Mouse (Mus musculus) urinary bladder, adult 18-20 months (tissue): Measurements from ENCODE around the gene Atp1a2.
A peak's percentile ranks its signal among the peaks of the same experiment; 100 is the strongest.

Experiments used
- DNase-seq, 2 experiments: peaks; one replicate each; pipeline ENCODE4 v3.0.0; 2022; ENCODE audit warnings: low spot score in 2 of 2, mixed read lengths in 2 of 2

The Atp1a2 gene

GRCm38 (mm10) chr1:172324725-172325124, 26.9 kb upstream of the Atp1a2 start:
- DNase-seq: peak; percentile 53 to 58

- DNase-seq: no peak
Observed at GRCm38 (mm10) chr1:172323801-172324359, 26.0 kb upstream of the Atp1a2 start.

- DNase-seq: no peak
Observed at GRCm38 (mm10) chr1:172323298-172323697, 25.4 kb upstream of the Atp1a2 start.

- no peak for DNase-seq
Observed at GRCm38 (mm10) chr1:172322725-172323124, 24.9 kb upstream of the Atp1a2 start.

GRCm38 (mm10) chr1:172319921-172320411, 22.1 kb upstream of the Atp1a2 start:
- no peak for DNase-seq

GRCm38 (mm10) chr1:172319346-172319745, 21.5 kb upstream of the Atp1a2 start:
- no peak for DNase-seq

- DNase-seq: no peak
Observed at GRCm38 (mm10) chr1:172318424-172319035, 20.7 kb upstream of the Atp1a2 start.

- DNase-seq: no peak
Observed at GRCm38 (mm10) chr1:172317946-172318345, 20.1 kb upstream of the Atp1a2 start.

GRCm38 (mm10) chr1:172317431-172317830, 19.6 kb upstream of the Atp1a2 start:
- no peak for DNase-seq

GRCm38 (mm10) chr1:172314911-172315310, 17.0 kb upstream of the Atp1a2 start:
- DNase-seq: no peak

GRCm38 (mm10) chr1:172313613-172314411, 15.9 kb upstream of the Atp1a2 start:
- DNase-seq: no peak

- DNase-seq: no peak
Observed at GRCm38 (mm10) chr1:172312768-172313561, 15.1 kb upstream of the Atp1a2 start.

- peak; percentile 83 to 88 for DNase-seq
Observed at GRCm38 (mm10) chr1:172311921-172312767, 14.3 kb upstream of the Atp1a2 start.

GRCm38 (mm10) chr1:172311248-172311906, 13.5 kb upstream of the Atp1a2 start:
- peak; percentile 41 to 72 for DNase-seq

- DNase-seq: peak; percentile 81 to 83
Observed at GRCm38 (mm10) chr1:172309699-172310398, 12.0 kb upstream of the Atp1a2 start.

- no peak for DNase-seq
Observed at GRCm38 (mm10) chr1:172308409-172308808, 10.5 kb upstream of the Atp1a2 start.

- DNase-seq: peak in 1 of 2 experiments; percentile 52
Observed at GRCm38 (mm10) chr1:172307936-172308335, 10.1 kb upstream of the Atp1a2 start.

- no peak for DNase-seq
Observed at GRCm38 (mm10) chr1:172306885-172307284, 9.0 kb upstream of the Atp1a2 start.

GRCm38 (mm10) chr1:172306196-172306595, 8.3 kb upstream of the Atp1a2 start:
- DNase-seq: no peak

- DNase-seq: no peak
Observed at GRCm38 (mm10) chr1:172305635-172306034, 7.8 kb upstream of the Atp1a2 start.
